Mouse (Mus musculus) bone marrow, adult 2 months (tissue): ENCODE measurements around the gene Ift88. TPM values are rescaled to one million over a fixed set of nuclear protein-coding genes. Genes with fewer than 3 reads are reported as not detected.

Experiments
- H3K27ac ChIP-seq: fragments of 200-500 bp; 2 replicates; pipeline ENCODE4 v1.5.1; 2012; ENCODE audit warnings: low read depth, mild to moderate bottlenecking, control low read depth, inconsistent platforms, low read length; ENCODE audit not compliant: control insufficient read depth, poor library complexity, insufficient read depth
- H3K4me1 ChIP-seq: fragments of 200-500 bp; 2 replicates; pipeline ENCODE4 v1.6.1; 2011; ENCODE audit warnings: low read length; ENCODE audit not compliant: control insufficient read depth, insufficient read depth
- H3K4me3 ChIP-seq: fragments of 200-500 bp; replicated peaks from 2 replicates; pipeline ENCODE3; 2011; ENCODE audit warnings: mild to moderate bottlenecking, low read depth, low read length, control low read depth; ENCODE audit not compliant: control insufficient read depth
- CTCF ChIP-seq: fragments of 200-500 bp; IDR thresholded peaks from 2 replicates; pipeline ENCODE4 v1.5.1; 2011; ENCODE audit warnings: low read length, control low read depth; ENCODE audit not compliant: control insufficient read depth, insufficient read depth
- POLR2A ChIP-seq: fragments of 200-500 bp; IDR thresholded peaks from 2 replicates; pipeline ENCODE4 v1.6.1; 2011; ENCODE audit warnings: low read depth, mild to moderate bottlenecking, control low read depth, low read length, borderline replicate concordance; ENCODE audit not compliant: control insufficient read depth
- WGBS: fragments of 180-500 bp; shearing (Covaris S2); methylation state at CpG from one replicate; pipeline ENCODE4 v1.1.7; 2018; 5-methylcytosine and 5-hydroxymethylcytosine counted together
- polyA plus RNA-seq: library from polyadenylated mRNA; stranded (reverse); fragments of >200 nt; gene quantifications from 2 replicates; pipeline ENCODE4 v1.2.4, GENCODE M21; 2011; ENCODE audit warnings: low replicate concordance; ENCODE audit not compliant: missing spikeins, insufficient read depth, insufficient read length

Gene Ift88
- polyA plus RNA-seq, 1 experiment = 3.9 TPM

- 81% methylated on average over 2 of the region's 2 CpGs for WGBS
- H3K27ac ChIP-seq = no peak overlapping the region
- H3K4me1 ChIP-seq = no peaks in the 10 kb centered on the region
- H3K4me3 ChIP-seq = no peak overlapping the region
- TF ChIP-seq CTCF = no peak
- no peak for TF ChIP-seq POLR2A
These were observed 58.4 kb downstream of the Ift88 start for GRCm38 (mm10) chr14:57482262-57482661.

DNA sequence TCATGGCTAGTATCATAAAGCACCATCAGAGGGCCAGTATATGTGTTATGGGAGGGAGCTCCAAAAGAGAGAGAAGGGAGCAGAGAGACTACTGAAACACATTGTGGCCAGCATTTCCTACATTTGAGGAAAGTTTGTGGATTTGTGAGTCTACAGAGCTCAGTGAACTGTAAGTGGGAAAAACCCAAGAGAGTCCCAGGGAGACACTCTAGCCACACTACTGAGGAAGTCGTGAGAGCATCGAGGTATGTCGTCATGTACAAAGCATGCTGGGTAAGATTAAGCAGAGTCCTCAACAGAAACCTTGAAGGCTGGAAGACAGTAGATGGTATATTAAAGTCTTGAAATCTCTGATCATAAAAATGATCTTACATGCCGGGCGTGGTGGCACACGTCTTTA lies 60.3 kb downstream of the Ift88 start:
- TF ChIP-seq POLR2A = no peak
- no peak for TF ChIP-seq CTCF
- Histone ChIP-seq H3K4me3 (no peak overlapping the region), H3K4me1 (no peaks in the 10 kb centered on the region), H3K27ac (no peak overlapping the region)
- 79% methylated on average over 6 of the region's 6 CpGs for WGBS

DNA sequence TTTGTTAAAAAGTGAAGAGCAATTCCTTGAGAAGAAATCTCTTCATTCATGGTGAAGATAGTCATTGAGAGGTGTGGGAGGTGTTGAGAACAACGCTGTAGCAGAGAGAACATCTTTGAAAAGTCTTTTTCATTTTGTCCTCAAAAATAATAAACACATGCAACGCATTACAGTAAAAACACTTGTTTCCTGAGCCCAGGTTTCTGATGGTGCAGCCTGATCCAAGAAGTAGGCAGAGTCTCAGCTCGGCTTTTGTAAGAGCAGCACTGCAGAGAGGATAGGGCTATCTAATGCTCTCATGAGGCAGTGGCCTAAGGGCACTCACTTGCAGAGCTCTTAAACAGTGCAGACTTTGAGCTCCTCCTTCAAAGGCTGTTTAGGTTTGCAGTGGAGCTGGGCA lies 65.8 kb downstream of the Ift88 start:
- 82% methylated on average over 3 of the region's 3 CpGs for WGBS
- TF ChIP-seq POLR2A (no peak), CTCF (no peak)
- no peak overlapping the region for H3K27ac ChIP-seq
- no peaks in the 10 kb centered on the region for H3K4me1 ChIP-seq
- H3K4me3 ChIP-seq = no peak overlapping the region

- Histone ChIP-seq H3K4me3 (no peak overlapping the region), H3K4me1 (no peaks in the 10 kb centered on the region), H3K27ac (no peak overlapping the region)
- WGBS = 93% methylated on average over 2 of the region's 2 CpGs
- TF ChIP-seq POLR2A (no peak), CTCF (no peak)
These were observed 70.0 kb downstream of the Ift88 start for GRCm38 (mm10) chr14:57493840-57494239.

DNA sequence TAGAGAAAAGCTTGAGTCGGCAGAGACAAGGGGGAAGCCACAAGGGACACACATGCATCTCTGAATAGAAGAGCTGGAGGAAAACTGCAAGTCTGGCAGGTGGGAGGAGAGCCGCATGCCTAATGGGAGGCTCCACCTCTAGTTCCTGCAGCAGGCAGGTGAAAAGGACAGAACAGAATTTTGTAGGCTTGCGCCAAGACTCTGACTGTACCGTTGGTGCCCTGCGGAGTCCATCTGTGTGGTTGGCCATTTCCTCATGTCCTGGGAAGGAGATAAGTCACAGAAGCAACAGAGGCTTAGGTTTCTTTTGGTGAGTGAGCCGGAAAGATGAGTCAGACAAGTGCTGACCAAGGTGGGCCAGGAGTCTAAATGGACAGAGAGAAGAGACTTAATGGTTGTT lies 79.9 kb downstream of the Ift88 start:
- Histone ChIP-seq H3K4me3 (no peak overlapping the region), H3K27ac (no peak overlapping the region), H3K4me1 (no peaks in the 10 kb centered on the region)
- TF ChIP-seq CTCF (no peak), POLR2A (no peak)
- 80% methylated on average over 6 of the region's 6 CpGs for WGBS

DNA sequence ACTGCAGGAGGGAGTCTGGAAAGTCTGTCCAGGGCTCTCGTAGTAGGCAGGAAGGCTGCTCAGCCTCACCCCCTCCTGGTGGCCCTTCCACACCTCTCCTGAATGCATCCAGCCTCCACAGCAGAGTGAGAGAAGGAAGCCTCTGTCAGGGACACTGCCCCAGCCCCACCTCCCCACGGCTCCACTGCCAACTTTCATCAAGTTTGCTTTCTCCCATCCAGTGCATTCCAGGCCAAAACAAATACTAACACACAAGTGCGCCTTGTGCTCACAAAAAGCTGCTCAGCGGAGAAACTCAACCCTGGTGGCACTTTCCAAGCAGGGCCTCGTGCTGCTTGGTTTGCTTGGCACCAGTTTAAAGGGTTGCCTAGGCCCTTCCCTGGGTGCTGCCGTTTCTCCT lies 85.7 kb downstream of the Ift88 start:
- Histone ChIP-seq H3K27ac (no peak overlapping the region), H3K4me3 (no peak overlapping the region), H3K4me1 (no peaks in the 10 kb centered on the region)
- WGBS = 84% methylated on average over 6 of the region's 6 CpGs
- TF ChIP-seq POLR2A = no peak
- TF ChIP-seq CTCF = no peak

- WGBS = 89% methylated on average over 6 of the region's 6 CpGs
- Histone ChIP-seq H3K4me1 (no peaks in the 10 kb centered on the region), H3K4me3 (no peak overlapping the region), H3K27ac (no peak overlapping the region)
- TF ChIP-seq POLR2A = no peak
- no peak for TF ChIP-seq CTCF
These were observed 91.4 kb downstream of the Ift88 start for GRCm38 (mm10) chr14:57515156-57515762.

DNA sequence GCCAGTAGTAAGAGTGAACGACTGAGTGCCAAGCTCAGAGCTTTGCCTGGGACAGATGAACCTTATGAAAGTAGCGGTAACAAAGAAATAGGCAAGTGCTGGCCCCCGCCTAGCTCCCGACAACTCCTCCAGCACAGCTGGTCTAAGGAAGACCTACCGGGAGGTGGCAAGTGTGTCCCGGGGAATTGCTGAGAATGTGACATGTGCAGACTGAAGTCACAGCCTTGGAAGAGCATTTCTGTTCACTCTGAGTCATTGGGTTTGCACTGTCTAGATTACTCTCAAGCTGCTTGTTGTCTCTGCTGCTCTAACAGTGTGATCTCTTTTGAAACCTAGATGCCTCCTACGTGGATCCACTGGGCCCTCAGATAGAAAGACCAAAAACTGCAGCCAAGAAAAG lies 93.1 kb downstream of the Ift88 start:
- 87% methylated on average over 7 of the region's 7 CpGs for WGBS
- H3K27ac ChIP-seq = no peak overlapping the region
- no peaks in the 10 kb centered on the region for H3K4me1 ChIP-seq
- TF ChIP-seq CTCF (no peak), POLR2A (no peak)
- no peak overlapping the region for H3K4me3 ChIP-seq

DNA sequence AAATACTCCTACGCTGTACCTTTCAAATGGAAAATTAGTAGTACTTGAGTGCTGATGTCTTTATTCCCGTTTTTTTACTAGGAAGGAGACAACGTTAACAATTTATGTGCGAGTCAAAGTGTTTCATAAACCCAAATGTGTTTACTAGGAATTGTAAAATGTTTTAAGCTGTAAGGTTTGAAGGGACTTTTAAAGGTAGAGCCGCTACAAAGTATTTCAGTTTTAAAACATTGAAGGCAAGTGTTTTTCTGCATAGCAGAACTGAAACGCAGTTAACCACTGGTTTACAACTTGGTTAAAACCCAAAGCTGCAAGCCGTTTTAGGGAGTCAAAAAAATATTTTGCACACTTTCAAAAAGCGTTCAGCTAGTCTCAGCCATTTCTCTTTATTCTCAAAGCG lies 99.9 kb downstream of the Ift88 start:
- no peak overlapping the region for H3K27ac ChIP-seq
- H3K4me1 ChIP-seq = no peaks in the 10 kb centered on the region; the same call in 1 of the 2 replicates
- no peak for TF ChIP-seq POLR2A
- no peak for TF ChIP-seq CTCF
- 77% methylated on average over 9 of the region's 9 CpGs for WGBS
- no peak overlapping the region for H3K4me3 ChIP-seq
